Mouse (Mus musculus) neutrophil, adult 83 days (primary cell): ENCODE results near the gene Hrasls5. TPM values are rescaled to one million over a fixed set of nuclear protein-coding genes. Genes with fewer than 3 reads are reported as not detected.

Experiments used
- total RNA-seq, 2 experiments: library from RNA; stranded (reverse); gene quantifications; one replicate each; pipeline ENCODE4 v1.2.4; 2023

The Hrasls5 gene
- total RNA-seq: not detected

GRCm38 (mm10) chr19:7611942-7612757 lies at the start of gene Hrasls5:
Gene Hrasls5 (plus strand): TSS chr19:7612541.

DNA sequence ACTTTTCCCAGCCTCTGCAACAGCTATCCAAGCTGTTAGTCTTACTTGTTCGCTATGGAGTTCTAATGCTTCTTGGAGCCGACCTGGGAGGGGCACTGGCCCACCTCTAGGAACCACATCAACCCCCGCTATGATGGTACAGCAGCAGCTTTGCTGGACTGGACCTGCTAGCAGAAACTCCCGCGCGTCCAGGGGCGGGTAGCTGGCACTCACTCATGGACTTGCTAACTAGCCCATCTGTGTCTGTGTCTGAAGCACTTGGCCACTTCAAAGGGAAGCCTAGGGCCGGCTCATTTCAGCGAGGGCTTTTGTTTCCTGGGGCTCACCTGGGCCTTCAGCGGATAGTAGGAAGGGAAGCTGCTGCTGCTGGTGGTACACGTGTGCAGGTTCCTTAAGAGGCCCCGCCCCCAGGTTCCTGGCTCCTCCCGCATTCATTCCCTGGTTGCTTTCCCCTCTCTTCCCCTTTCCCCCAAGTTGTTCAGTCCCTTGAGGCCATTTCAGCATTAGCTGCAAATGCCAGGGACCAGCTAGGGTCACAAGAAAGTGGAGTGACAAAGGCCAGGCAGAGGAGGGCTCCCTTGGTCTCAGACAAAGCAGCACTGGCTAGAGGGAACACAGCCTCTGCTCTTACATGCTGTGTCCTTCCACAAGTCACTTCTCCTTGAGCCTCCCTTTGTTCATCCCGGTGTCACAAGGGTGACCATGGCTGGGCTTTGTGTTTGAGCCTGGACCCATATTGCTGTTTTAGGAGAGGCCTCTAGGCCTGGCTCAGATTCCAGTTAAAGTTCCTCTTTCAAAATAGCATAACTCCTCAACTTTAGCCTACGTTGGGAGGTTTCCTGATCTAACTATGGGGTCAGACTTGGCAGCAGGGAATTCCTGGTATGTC lies 5.3 kb upstream of the Hrasls5 start, which contains the start of gene Lgals12:
Gene Lgals12 (minus strand): TSS at position 393 of the 889 bp plus-strand sequence.

Other genes with a start within 250 kb of the Hrasls5 start
- gene Spindoc, start 229.5 kb upstream of the Hrasls5 start, total RNA-seq: 10 to 100 TPM in 1 of 2 experiments, 1 to 10 TPM in 1; 9.8 to 12.1 TPM
- gene 2700081O15Rik, start 194.9 kb upstream of the Hrasls5 start, total RNA-seq: 1 to 10 TPM; 2.4 to 2.7 TPM
- 100 to 1,000 TPM; 145 to 149 TPM for gene Rtn3, start 129.3 kb upstream of the Hrasls5 start, total RNA-seq
- 10 to 100 TPM; 30.5 to 33.9 TPM for gene Atl3, start 118.5 kb upstream of the Hrasls5 start, total RNA-seq
- gene Pla2g16, start 55.1 kb upstream of the Hrasls5 start, total RNA-seq: 1 to 10 TPM; 4.9 to 7.1 TPM
- not detected for gene Lgals12, start 5.3 kb upstream of the Hrasls5 start, total RNA-seq
- not detected for gene Slc22a19, start 98.8 kb downstream of the Hrasls5 start, total RNA-seq
- gene Slc22a26, start 190.1 kb downstream of the Hrasls5 start, total RNA-seq: not detected